Mouse (Mus musculus) brain, embryonic 14.5 days (tissue): ENCODE data around the gene Ankrd11.

ENCODE experiments used
- CTCF ChIP-seq: fragments of 200-500 bp; IDR thresholded peaks from 2 replicates; pipeline ENCODE4 v1.5.1; 2012; ENCODE audit warnings: inconsistent platforms, mild to moderate bottlenecking, moderate library complexity, borderline replicate concordance; ENCODE audit not compliant: insufficient read depth, insufficient read length; ENCODE audit errors: extremely low read depth
- POLR2A ChIP-seq: fragments of 200-500 bp; IDR thresholded peaks from 2 replicates; pipeline ENCODE4 v1.6.1; 2012; ENCODE audit warnings: mild to moderate bottlenecking, inconsistent platforms, borderline replicate concordance; ENCODE audit not compliant: poor library complexity, insufficient read depth, insufficient read length, severe bottlenecking; ENCODE audit errors: extremely low read depth

GRCm38 (mm10) chr8:122856288-122856687 is 185.8 kb downstream of the Ankrd11 start:
- TF ChIP-seq POLR2A = no peak
- no peak for TF ChIP-seq CTCF
